Mouse (Mus musculus): ENCODE data around the gene Faap20. TPM values are rescaled to one million over a fixed set of nuclear protein-coding genes. Genes with fewer than 3 reads are reported as not detected.

Gene Faap20
- polyA plus RNA-seq, 1 experiment from 2014 or later, result 23.1 TPM

- H3K4me1 ChIP-seq (ENCODE audit: insufficient read depth), result no peaks in the 10 kb centered on the region
- H3K4me3 ChIP-seq (ENCODE audit: low read depth, low read length), result no peak overlapping the region
- no peak for DNase-seq
- no peaks in the 10 kb centered on the region for H3K27me3 ChIP-seq (ENCODE audit: insufficient read depth, low read length)
- no peak for ATAC-seq
- H3K4me2 ChIP-seq (ENCODE audit: low read depth, low read length), result no peak overlapping the region
- no peaks in the 10 kb centered on the region for H3K9me3 ChIP-seq (ENCODE audit: low read length)
- no peak overlapping the region for H3K27ac ChIP-seq (ENCODE audit: low read depth)
- 66% methylated on average over 21 of the region's 21 CpGs for WGBS (ENCODE audit: insufficient replicate concordance)
- H3K36me3 ChIP-seq (replicated peaks; ENCODE audit: insufficient read depth, low read length), result no peaks in the 10 kb centered on the region
- TF ChIP-seq CTCF (IDR thresholded peaks at IDR 0.05; ENCODE audit: low read depth), result no peak
- no peak for TF ChIP-seq EP300 (IDR thresholded peaks at IDR 0.05; ENCODE audit: low read depth)
- no peak overlapping the region for H3K9ac ChIP-seq (replicated peaks)
These were observed 51.0 kb downstream of the Faap20 start for GRCm38 (mm10) chr4:155300421-155301097.

GRCm38 (mm10) chr4:155301098-155301447, 51.5 kb downstream of the Faap20 start:
- Histone ChIP-seq H3K27ac (ENCODE audit: low read depth) (no peak overlapping the region), H3K4me2 (ENCODE audit: low read depth, low read length) (no peak overlapping the region), H3K9ac (replicated peaks) (no peak overlapping the region), H3K4me1 (ENCODE audit: insufficient read depth) (no peaks in the 10 kb centered on the region), H3K9me3 (ENCODE audit: low read length) (no peaks in the 10 kb centered on the region), H3K4me3 (ENCODE audit: low read depth, low read length) (no peak overlapping the region), H3K27me3 (ENCODE audit: insufficient read depth, low read length) (no peaks in the 10 kb centered on the region), H3K36me3 (replicated peaks; ENCODE audit: insufficient read depth, low read length) (no peaks in the 10 kb centered on the region)
- no peak for ATAC-seq
- WGBS (ENCODE audit: insufficient replicate concordance), result 87% methylated on average over 7 of the region's 7 CpGs
- DNase-seq, result no peak
- TF ChIP-seq CTCF (IDR thresholded peaks at IDR 0.05; ENCODE audit: low read depth) (no peak), EP300 (IDR thresholded peaks at IDR 0.05; ENCODE audit: low read depth) (no peak)

GRCm38 (mm10) chr4:155301965-155302364, 52.4 kb downstream of the Faap20 start:
- Histone ChIP-seq H3K27me3 (ENCODE audit: insufficient read depth, low read length) (no peaks in the 10 kb centered on the region), H3K4me1 (ENCODE audit: insufficient read depth) (peaks cover 3% of the 10 kb centered on the region), H3K27ac (ENCODE audit: low read depth) (no peak overlapping the region), H3K9me3 (ENCODE audit: low read length) (no peaks in the 10 kb centered on the region), H3K9ac (replicated peaks) (no peak overlapping the region), H3K36me3 (replicated peaks; ENCODE audit: insufficient read depth, low read length) (no peaks in the 10 kb centered on the region), H3K4me3 (ENCODE audit: low read depth, low read length) (no peak overlapping the region), H3K4me2 (ENCODE audit: low read depth, low read length) (no peak overlapping the region)
- TF ChIP-seq EP300 (IDR thresholded peaks at IDR 0.05; ENCODE audit: low read depth) (no peak), CTCF (IDR thresholded peaks at IDR 0.05; ENCODE audit: low read depth) (no peak)
- DNase-seq (no peak), ATAC-seq (no peak)
- 68% methylated on average over 4 of the region's 4 CpGs for WGBS (ENCODE audit: insufficient replicate concordance)

GRCm38 (mm10) chr4:155304508-155305096, 55.0 kb downstream of the Faap20 start:
- DNase-seq (no peak), ATAC-seq (no peak)
- no peak overlapping the region for H3K4me3 ChIP-seq (ENCODE audit: low read depth, low read length)
- no peaks in the 10 kb centered on the region for H3K9me3 ChIP-seq (ENCODE audit: low read length)
- H3K27me3 ChIP-seq (ENCODE audit: insufficient read depth, low read length), result no peaks in the 10 kb centered on the region
- 72% methylated on average over 7 of the region's 7 CpGs for WGBS (ENCODE audit: insufficient replicate concordance)
- no peak overlapping the region for H3K9ac ChIP-seq (replicated peaks)
- no peak overlapping the region for H3K27ac ChIP-seq (ENCODE audit: low read depth)
- H3K36me3 ChIP-seq (replicated peaks; ENCODE audit: insufficient read depth, low read length), result no peaks in the 10 kb centered on the region
- TF ChIP-seq CTCF (IDR thresholded peaks at IDR 0.05; ENCODE audit: low read depth) (no peak), EP300 (IDR thresholded peaks at IDR 0.05; ENCODE audit: low read depth) (no peak)
- peaks cover 5% of the 10 kb centered on the region for H3K4me1 ChIP-seq (ENCODE audit: insufficient read depth)
- H3K4me2 ChIP-seq (ENCODE audit: low read depth, low read length), result no peak overlapping the region

- no peaks in the 10 kb centered on the region for H3K36me3 ChIP-seq (replicated peaks; ENCODE audit: insufficient read depth, low read length)
- DNase-seq (no peak), ATAC-seq (no peak)
- TF ChIP-seq CTCF (IDR thresholded peaks at IDR 0.05; ENCODE audit: low read depth), result no peak
- no peak for TF ChIP-seq EP300 (IDR thresholded peaks at IDR 0.05; ENCODE audit: low read depth)
- H3K4me1 ChIP-seq (ENCODE audit: insufficient read depth), result peaks cover 5% of the 10 kb centered on the region
- H3K4me2 ChIP-seq (ENCODE audit: low read depth, low read length), result no peak overlapping the region
- no peak overlapping the region for H3K27ac ChIP-seq (ENCODE audit: low read depth)
- no peaks in the 10 kb centered on the region for H3K27me3 ChIP-seq (ENCODE audit: insufficient read depth, low read length)
- H3K4me3 ChIP-seq (ENCODE audit: low read depth, low read length), result no peak overlapping the region
- no peak overlapping the region for H3K9ac ChIP-seq (replicated peaks)
- no peaks in the 10 kb centered on the region for H3K9me3 ChIP-seq (ENCODE audit: low read length)
- WGBS (ENCODE audit: insufficient replicate concordance), result 70% methylated on average over 8 of the region's 8 CpGs
These were observed 56.0 kb downstream of the Faap20 start for GRCm38 (mm10) chr4:155305531-155306031.

Other genes with a start within 250 kb of the Faap20 start
- gene Plch2, start 193.0 kb upstream of the Faap20 start, polyA plus RNA-seq (2015; fragmentation: Nextera tagmentation; extraction: Ambion mirVana), result 0.04 TPM in 1 of 2 replicates, not detected in the other
- 5.9 and 6.8 TPM in 2 replicates for gene Pex10, start 182.8 kb upstream of the Faap20 start, polyA plus RNA-seq (2015; fragmentation: Nextera tagmentation; extraction: Ambion mirVana)
- gene Rer1, start 163.4 kb upstream of the Faap20 start, polyA plus RNA-seq (2015; fragmentation: Nextera tagmentation; extraction: Ambion mirVana), result 111 and 118 TPM in 2 replicates
- 2.2 TPM in 2 replicates for gene Morn1, start 163.2 kb upstream of the Faap20 start, polyA plus RNA-seq (2015; fragmentation: Nextera tagmentation; extraction: Ambion mirVana)
- gene Ski, start 27.2 kb upstream of the Faap20 start, polyA plus RNA-seq (2015; fragmentation: Nextera tagmentation; extraction: Ambion mirVana), result 3.5 and 3.7 TPM in 2 replicates
- gene Prkcz, start 111.6 kb downstream of the Faap20 start, polyA plus RNA-seq (2015; fragmentation: Nextera tagmentation; extraction: Ambion mirVana), result 3.0 TPM in 2 replicates
- 0.07 TPM in 1 of 2 replicates, not detected in the other for gene Gabrd, start 148.3 kb downstream of the Faap20 start, polyA plus RNA-seq (2015; fragmentation: Nextera tagmentation; extraction: Ambion mirVana)
- 0.07 TPM in 1 of 2 replicates, not detected in the other for gene Cfap74, start 159.4 kb downstream of the Faap20 start, polyA plus RNA-seq (2015; fragmentation: Nextera tagmentation; extraction: Ambion mirVana)
- gene Tmem52, start 219.3 kb downstream of the Faap20 start, polyA plus RNA-seq (2015; fragmentation: Nextera tagmentation; extraction: Ambion mirVana), result 0.15 and 2.0 TPM in 2 replicates
- gene Gnb1, start 241.6 kb downstream of the Faap20 start, polyA plus RNA-seq (2015; fragmentation: Nextera tagmentation; extraction: Ambion mirVana), result 80.9 and 88.4 TPM in 2 replicates